Mouse (Mus musculus) cerebellum, adult 18-20 months (tissue): ENCODE data around the gene Ghsr.

ENCODE experiments used
- DNase-seq, 2 experiments: peaks; one replicate each; pipeline ENCODE4 v3.0.0; 2021

Gene Ghsr

GRCm38 (mm10) chr3:27413566-27413965, 42.4 kb downstream of the Ghsr start:
- DNase-seq: no peak

GRCm38 (mm10) chr3:27416786-27417185, 45.6 kb downstream of the Ghsr start:
- no peak for DNase-seq

- no peak for DNase-seq
These were observed 47.5 kb downstream of the Ghsr start for GRCm38 (mm10) chr3:27418602-27419001.

DNA sequence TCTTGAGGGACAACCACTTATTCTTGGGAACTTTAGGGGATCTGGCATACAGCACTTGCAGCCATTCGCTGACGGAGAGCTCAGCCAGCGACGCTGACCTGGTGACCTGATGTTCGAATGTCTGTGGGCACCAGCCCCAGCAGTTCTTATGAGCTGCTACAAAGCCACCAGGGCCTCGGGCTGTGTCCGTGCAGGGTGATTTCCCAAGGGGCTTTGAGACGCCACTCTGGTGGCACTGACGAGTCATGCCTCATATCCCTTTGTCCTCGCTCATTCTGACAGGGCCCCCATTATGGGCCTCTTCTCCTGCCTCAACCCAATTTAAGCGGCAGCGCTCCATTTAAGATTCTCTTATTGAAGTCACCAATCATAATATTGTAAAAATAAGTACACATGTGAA, 50.8 kb downstream of the Ghsr start:
- no peak for DNase-seq

DNA sequence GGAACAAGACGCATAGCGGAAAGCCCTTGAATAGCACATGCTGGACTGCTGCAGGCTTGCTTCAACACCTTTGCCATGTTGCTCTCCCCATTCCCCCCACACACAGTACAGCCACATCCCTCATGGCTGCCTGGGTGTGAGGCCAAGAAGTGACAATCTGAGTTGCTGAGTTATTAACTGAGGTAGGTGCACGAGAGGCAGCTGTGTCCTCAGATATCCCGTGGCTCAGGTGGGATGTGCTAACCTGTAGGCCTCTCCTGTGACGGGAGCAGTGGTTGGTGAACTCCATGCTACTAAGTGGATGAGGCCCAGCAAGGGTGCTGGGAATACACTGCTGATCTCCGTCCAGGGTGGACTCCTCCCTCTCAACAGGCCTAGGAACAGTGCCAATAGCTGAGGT, 51.4 kb downstream of the Ghsr start:
- DNase-seq: no peak

DNA sequence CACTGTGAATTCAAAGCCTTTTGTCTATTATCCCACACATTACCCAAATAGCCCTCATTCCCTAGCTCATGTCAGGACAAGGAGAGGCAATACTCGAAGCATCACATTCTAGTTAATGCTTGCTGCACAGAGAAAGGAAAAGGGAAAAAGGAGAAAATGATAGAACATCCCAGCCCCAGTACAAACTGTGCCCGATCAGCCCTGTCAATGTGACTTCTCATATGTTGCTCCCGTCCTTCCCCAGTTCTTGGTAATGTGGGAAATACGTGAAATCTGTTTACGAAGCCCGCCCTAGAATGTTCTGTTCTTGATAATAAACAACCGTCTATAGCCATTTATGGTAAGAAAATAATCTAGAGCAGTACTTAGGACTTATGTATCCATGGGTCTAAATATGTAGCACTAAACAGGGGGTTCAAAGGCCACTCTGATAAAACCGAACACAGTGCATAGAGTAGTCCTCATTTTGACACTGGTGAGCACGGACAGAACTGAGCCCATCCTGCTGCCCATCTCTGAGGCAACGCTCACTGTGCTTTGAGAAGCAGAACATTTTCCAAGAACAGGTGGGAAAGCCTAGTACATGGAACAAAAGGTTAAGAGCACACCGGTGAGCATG, 53.0 kb downstream of the Ghsr start:
- no peak for DNase-seq

DNA sequence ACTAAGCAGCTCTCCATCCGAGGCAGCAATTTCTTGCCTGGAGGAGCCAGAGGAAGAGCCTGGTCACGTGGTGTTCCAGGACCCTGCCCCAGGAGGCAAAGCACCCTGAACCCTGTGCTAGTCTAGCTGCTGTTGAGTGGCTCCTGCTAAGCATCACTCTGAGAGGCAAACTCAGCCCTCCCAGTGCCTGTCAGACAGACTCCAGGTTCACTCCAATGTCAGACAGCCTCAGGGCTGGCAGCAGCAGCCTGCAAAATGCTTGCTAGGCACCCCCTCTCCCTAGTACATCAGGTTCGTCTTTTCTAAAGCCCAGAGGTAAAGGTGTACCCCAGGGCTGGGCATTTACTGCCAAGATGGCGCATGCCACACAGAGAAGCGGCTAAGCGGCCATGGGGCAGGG, 56.3 kb downstream of the Ghsr start:
- no peak for DNase-seq
